Mouse (Mus musculus): Measurements from ENCODE around the gene Dpp6. TPM values are rescaled to one million over a fixed set of nuclear protein-coding genes. Genes with fewer than 3 reads are reported as not detected.

Dpp6 gene
- polyA plus RNA-seq, 1 experiment from 2014 or later: 3.5 TPM

DNA sequence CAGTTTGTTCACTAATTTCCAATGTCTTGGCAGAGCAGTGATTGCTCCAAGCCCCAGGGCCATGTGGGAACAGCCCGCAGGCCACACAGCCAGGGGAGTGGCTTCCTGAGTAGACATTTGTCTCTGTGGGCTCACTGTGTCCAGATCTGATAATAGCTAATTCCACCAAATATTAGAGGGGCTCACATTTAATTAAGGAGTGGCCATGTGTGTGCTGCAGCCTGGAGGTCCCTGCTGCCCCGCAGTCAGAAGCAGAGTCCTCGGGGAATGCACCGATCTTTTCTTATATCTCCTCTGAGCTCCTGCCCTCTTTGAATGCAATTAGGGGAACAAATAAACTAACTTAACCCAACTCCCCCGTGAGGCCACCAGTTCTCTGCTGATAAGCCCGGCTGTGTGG, 889.5 kb downstream of the Dpp6 start:
- Histone ChIP-seq H3K9me3 (no peaks in the 10 kb centered on the region), H3K9ac (no peak overlapping the region), H3K27ac (no peak overlapping the region), H3K36me3 (no peaks in the 10 kb centered on the region), H3K4me1 (no peaks in the 10 kb centered on the region), H3K4me2 (no peak overlapping the region), H3K4me3 (no peak overlapping the region), H3K27me3 (no peaks in the 10 kb centered on the region)
- no peak for ATAC-seq (ENCODE audit: insufficient number of reproducible peaks, insufficient read depth, low FRiP score, low TSS enrichment, low read depth)
- WGBS: 64% methylated on average over 6 of the region's 6 CpGs

GRCm38 (mm10) chr5:27707283-27707682, 890.3 kb downstream of the Dpp6 start:
- H3K27ac ChIP-seq: no peak overlapping the region

GRCm38 (mm10) chr5:27708209-27708608, 891.2 kb downstream of the Dpp6 start:
- 33% methylated on average over 6 of the region's 6 CpGs for WGBS
- Histone ChIP-seq H3K9ac (no peak overlapping the region), H3K4me1 (no peaks in the 10 kb centered on the region), H3K27ac (no peak overlapping the region), H3K27me3 (no peaks in the 10 kb centered on the region), H3K36me3 (no peaks in the 10 kb centered on the region), H3K4me3 (no peak overlapping the region), H3K4me2 (no peak overlapping the region), H3K9me3 (no peaks in the 10 kb centered on the region)
- no peak for ATAC-seq (ENCODE audit: insufficient number of reproducible peaks, insufficient read depth, low FRiP score, low TSS enrichment, low read depth)

More at GRCm38 (mm10) chr5:27707283-27707682, 890.3 kb downstream of the Dpp6 start:
- Histone ChIP-seq H3K27me3 (no peaks in the 10 kb centered on the region), H3K36me3 (no peaks in the 10 kb centered on the region), H3K4me2 (no peak overlapping the region), H3K4me1 (no peaks in the 10 kb centered on the region), H3K4me3 (no peak overlapping the region), H3K9me3 (no peaks in the 10 kb centered on the region), H3K9ac (no peak overlapping the region)
- no peak for ATAC-seq (ENCODE audit: insufficient number of reproducible peaks, insufficient read depth, low FRiP score, low TSS enrichment, low read depth)

DNA sequence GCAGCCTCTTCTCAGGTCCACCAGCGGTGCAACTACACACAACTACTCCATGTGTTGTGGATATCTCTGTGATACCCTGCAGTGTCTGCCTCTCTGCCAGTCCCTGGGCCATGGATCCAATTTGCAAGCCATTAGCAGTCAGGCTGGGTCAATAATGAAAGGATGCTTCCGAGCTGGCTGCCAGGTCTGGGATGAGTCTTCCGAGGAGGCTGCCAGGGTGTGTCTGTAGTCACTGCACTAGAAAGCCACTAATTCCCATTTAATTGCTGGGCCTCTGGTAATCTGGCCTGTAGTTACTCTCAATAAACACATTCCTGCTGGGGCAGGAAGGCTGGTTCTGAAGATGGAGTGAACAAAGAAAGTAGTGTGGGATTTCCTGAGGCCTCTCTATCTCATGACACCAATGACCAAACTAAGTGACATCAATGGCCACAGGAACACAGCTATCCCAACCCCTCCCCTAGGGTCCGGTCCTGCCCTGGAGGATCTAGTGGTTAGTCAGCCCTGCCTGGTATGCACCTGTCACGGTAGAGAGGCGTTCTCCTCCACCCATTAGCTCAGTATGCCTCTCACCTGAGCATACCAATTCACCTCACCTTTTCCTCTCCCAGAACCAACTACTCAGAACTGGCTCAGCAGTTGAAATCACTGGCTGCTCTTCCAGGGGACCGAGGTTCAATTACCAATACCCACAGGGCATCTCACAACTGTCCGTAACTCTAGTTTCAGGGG, 894.6 kb downstream of the Dpp6 start:
- no peak overlapping the region for H3K4me3 ChIP-seq
- H3K36me3 ChIP-seq: no peaks in the 10 kb centered on the region
- H3K9ac ChIP-seq: no peak overlapping the region
- ATAC-seq (ENCODE audit: insufficient number of reproducible peaks, insufficient read depth, low FRiP score, low TSS enrichment, low read depth): no peak
- no peaks in the 10 kb centered on the region for H3K27me3 ChIP-seq
- H3K4me1 ChIP-seq: no peaks in the 10 kb centered on the region
- H3K27ac ChIP-seq: no peak overlapping the region
- 42% methylated on average over 8 of the region's 8 CpGs for WGBS
- no peak overlapping the region for H3K4me2 ChIP-seq
- H3K9me3 ChIP-seq: no peaks in the 10 kb centered on the region

DNA sequence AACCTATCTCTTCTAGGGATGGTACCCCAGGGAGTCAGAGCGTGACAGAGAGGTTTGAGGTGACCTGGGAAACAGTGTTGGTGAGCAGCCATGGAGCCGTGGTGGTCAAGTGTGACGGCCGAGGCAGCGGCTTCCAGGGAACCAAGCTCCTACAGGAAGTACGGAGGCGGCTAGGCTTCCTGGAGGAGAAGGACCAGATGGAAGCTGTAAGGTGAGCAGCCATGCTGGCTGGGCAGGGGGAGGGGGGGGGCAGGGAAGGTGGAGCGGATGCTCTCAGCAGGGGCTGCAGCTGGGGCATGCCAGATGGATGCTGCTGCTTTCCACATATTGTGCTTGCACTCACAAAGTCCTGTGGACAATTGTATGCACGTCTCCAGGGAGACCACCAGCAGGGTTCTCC, 897.4 kb downstream of the Dpp6 start:
- Histone ChIP-seq H3K27ac (no peak overlapping the region), H3K27me3 (no peaks in the 10 kb centered on the region), H3K9ac (no peak overlapping the region), H3K4me3 (no peak overlapping the region), H3K9me3 (no peaks in the 10 kb centered on the region), H3K36me3 (no peaks in the 10 kb centered on the region), H3K4me1 (no peaks in the 10 kb centered on the region), H3K4me2 (no peak overlapping the region)
- ATAC-seq (ENCODE audit: insufficient number of reproducible peaks, insufficient read depth, low FRiP score, low TSS enrichment, low read depth): no peak
- 57% methylated on average over 9 of the region's 9 CpGs for WGBS

- no peak for ATAC-seq (ENCODE audit: insufficient number of reproducible peaks, insufficient read depth, low FRiP score, low TSS enrichment, low read depth)
- no peaks in the 10 kb centered on the region for H3K4me1 ChIP-seq
- no peaks in the 10 kb centered on the region for H3K9me3 ChIP-seq
- H3K27me3 ChIP-seq: no peaks in the 10 kb centered on the region
- no peaks in the 10 kb centered on the region for H3K36me3 ChIP-seq
- H3K9ac ChIP-seq: no peak overlapping the region
- H3K4me2 ChIP-seq: no peak overlapping the region
- H3K4me3 ChIP-seq: no peak overlapping the region
- H3K27ac ChIP-seq: no peak overlapping the region
- WGBS: 85% methylated on average over 4 of the region's 4 CpGs
Observed at GRCm38 (mm10) chr5:27716026-27716425, 899.0 kb downstream of the Dpp6 start.

DNA sequence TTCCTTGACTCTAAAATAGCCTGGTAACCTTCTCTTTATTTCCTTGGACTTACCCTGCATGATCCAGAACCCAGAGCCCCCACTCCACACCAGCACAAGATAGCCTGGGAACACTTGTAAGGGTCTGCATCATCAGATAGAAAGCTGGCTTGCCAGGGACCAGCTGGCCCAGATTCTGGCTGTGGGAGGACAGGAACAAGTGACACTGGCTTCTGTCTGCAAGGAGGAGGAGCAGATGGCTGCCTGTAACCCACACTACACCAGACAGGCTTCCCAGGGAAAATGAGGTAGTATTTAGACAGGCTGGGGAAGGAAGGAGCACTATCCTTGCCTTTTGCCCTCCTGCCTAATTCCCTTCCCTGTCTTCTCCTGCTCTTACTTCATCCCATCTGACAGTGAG, 900.3 kb downstream of the Dpp6 start:
- Histone ChIP-seq H3K9me3 (no peaks in the 10 kb centered on the region), H3K27ac (no peak overlapping the region), H3K4me3 (no peak overlapping the region), H3K4me2 (no peak overlapping the region), H3K36me3 (no peaks in the 10 kb centered on the region), H3K27me3 (no peaks in the 10 kb centered on the region), H3K9ac (no peak overlapping the region), H3K4me1 (no peaks in the 10 kb centered on the region)
- no peak for ATAC-seq (ENCODE audit: insufficient number of reproducible peaks, insufficient read depth, low FRiP score, low TSS enrichment, low read depth)

DNA sequence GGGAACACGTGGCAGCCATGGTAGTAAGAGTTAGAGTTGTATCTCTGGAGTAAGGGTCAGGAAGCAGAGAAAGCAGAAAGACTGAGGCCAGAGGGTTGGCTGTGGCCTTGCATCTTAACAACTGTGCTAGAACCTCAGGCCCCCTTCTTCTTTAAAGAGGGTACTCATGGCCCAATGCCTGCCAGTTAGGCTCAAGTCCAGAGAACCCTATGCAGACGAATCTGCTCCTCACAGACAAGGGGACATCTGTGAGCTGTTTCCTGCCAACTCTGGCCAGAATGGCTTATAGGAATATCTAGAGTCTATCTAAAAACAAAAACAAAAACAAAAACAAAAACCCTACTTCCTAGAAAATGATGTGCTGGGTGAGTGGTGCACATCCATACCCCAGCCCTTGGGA, 902.3 kb downstream of the Dpp6 start:
- Histone ChIP-seq H3K4me2 (no peak overlapping the region), H3K9me3 (no peaks in the 10 kb centered on the region), H3K27ac (no peak overlapping the region), H3K4me3 (no peak overlapping the region), H3K36me3 (no peaks in the 10 kb centered on the region), H3K27me3 (no peaks in the 10 kb centered on the region), H3K9ac (no peak overlapping the region), H3K4me1 (no peaks in the 10 kb centered on the region)
- 64% methylated on average over 2 of the region's 2 CpGs for WGBS
- ATAC-seq (ENCODE audit: insufficient number of reproducible peaks, insufficient read depth, low FRiP score, low TSS enrichment, low read depth): no peak

DNA sequence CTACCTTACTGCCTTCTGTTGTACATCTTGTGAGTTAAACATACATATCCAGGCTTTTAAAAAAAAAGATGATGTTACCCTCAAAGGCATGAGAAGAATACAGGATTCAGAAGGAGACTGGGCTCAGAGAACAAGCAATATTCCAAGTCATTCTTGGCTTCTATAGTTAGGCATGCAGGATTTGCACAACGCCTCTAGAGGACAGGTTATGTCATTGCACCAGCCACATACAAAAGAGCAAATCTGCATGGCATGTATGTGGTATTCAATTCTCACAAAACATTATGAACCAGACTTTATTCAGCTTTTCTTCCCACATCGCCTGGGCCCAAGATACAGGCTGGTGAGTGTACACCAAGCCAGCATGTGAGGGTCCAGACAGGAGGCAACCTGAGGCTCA, 907.5 kb downstream of the Dpp6 start:
- no peak overlapping the region for H3K4me3 ChIP-seq
- H3K27ac ChIP-seq: no peak overlapping the region
- ATAC-seq (ENCODE audit: insufficient number of reproducible peaks, insufficient read depth, low FRiP score, low TSS enrichment, low read depth): no peak
- H3K4me1 ChIP-seq: no peaks in the 10 kb centered on the region
- no peak overlapping the region for H3K9ac ChIP-seq
- no peaks in the 10 kb centered on the region for H3K36me3 ChIP-seq
- H3K4me2 ChIP-seq: no peak overlapping the region
- 35% methylated on average over 2 of the region's 2 CpGs for WGBS
- no peaks in the 10 kb centered on the region for H3K9me3 ChIP-seq
- H3K27me3 ChIP-seq: no peaks in the 10 kb centered on the region

DNA sequence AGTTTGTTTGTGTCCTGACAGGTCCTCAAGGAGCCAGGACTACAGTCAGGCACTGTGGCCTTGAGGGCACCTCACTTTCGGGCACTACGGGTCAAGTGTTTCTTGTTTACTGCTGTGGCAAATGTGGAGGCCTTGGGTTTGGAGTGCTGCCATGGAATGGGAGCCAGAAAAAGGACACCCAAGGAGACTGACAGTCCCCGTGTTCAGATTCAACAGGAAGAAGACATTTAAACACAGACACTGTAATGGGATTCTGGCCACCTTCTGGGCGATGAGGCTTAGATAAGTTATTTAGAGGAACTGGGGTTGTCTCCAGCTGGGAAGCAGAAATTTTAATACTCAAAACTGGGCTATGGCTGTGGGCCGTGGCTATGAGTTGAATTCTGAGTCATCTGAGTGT, 913.7 kb downstream of the Dpp6 start:
- Histone ChIP-seq H3K4me2 (no peak overlapping the region), H3K27ac (no peak overlapping the region), H3K27me3 (no peaks in the 10 kb centered on the region), H3K4me3 (no peak overlapping the region), H3K36me3 (no peaks in the 10 kb centered on the region), H3K9ac (no peak overlapping the region), H3K4me1 (no peaks in the 10 kb centered on the region), H3K9me3 (no peaks in the 10 kb centered on the region)
- WGBS: 77% methylated on average over 5 of the region's 5 CpGs
- ATAC-seq (ENCODE audit: insufficient number of reproducible peaks, insufficient read depth, low FRiP score, low TSS enrichment, low read depth): no peak

GRCm38 (mm10) chr5:27731392-27731791, 914.4 kb downstream of the Dpp6 start:
- H3K9ac ChIP-seq: no peak overlapping the region
- WGBS: 57% methylated on average over 1 of the region's 1 CpGs
- no peak overlapping the region for H3K27ac ChIP-seq
- no peaks in the 10 kb centered on the region for H3K9me3 ChIP-seq
- no peak overlapping the region for H3K4me2 ChIP-seq
- no peak overlapping the region for H3K4me3 ChIP-seq
- H3K36me3 ChIP-seq: no peaks in the 10 kb centered on the region
- no peaks in the 10 kb centered on the region for H3K4me1 ChIP-seq
- ATAC-seq (ENCODE audit: insufficient number of reproducible peaks, insufficient read depth, low FRiP score, low TSS enrichment, low read depth): no peak
- H3K27me3 ChIP-seq: no peaks in the 10 kb centered on the region

- Histone ChIP-seq H3K4me3 (no peak overlapping the region), H3K27me3 (no peaks in the 10 kb centered on the region), H3K4me2 (no peak overlapping the region), H3K4me1 (no peaks in the 10 kb centered on the region), H3K27ac (no peak overlapping the region), H3K36me3 (no peaks in the 10 kb centered on the region), H3K9me3 (no peaks in the 10 kb centered on the region), H3K9ac (no peak overlapping the region)
- ATAC-seq (ENCODE audit: insufficient number of reproducible peaks, insufficient read depth, low FRiP score, low TSS enrichment, low read depth): no peak
- WGBS: 74% methylated on average over 5 of the region's 5 CpGs
Observed at GRCm38 (mm10) chr5:27732288-27732868, 915.4 kb downstream of the Dpp6 start.
